Mouse (Mus musculus): Measurements from ENCODE around the gene Kif15. TPM values are rescaled to one million over a fixed set of nuclear protein-coding genes. Genes with fewer than 3 reads are reported as not detected.

Kif15 gene
- polyA plus RNA-seq, 1 experiment from 2014 or later: 13.6 TPM

DNA sequence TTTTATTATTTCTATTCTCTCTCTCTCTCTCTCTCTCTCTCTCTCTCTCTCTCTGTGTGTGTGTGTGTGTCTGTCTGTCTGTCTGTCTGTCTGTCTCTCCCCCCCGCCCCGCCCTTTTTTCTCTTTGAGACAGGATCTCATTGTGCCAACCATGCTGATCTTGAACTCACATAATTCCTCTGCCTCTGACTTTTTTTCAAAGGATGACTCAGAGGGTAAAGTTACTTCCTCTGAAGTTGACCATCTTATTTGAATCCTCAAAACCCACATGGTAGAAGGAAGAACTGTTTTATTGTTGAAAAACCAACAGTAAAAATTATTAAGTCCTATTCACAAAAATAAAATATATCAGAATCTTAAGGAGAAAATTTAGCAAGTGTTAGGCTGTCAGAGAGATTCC lies 53.9 kb downstream of the Kif15 start:
- 97% methylated on average over 2 of the region's 2 CpGs for WGBS
- no peak for ATAC-seq (ENCODE audit: low FRiP score, low TSS enrichment)
- peaks cover 15% of the 10 kb centered on the region for H3K36me3 ChIP-seq (ENCODE audit: control insufficient read depth, insufficient read depth, low read length)

DNA sequence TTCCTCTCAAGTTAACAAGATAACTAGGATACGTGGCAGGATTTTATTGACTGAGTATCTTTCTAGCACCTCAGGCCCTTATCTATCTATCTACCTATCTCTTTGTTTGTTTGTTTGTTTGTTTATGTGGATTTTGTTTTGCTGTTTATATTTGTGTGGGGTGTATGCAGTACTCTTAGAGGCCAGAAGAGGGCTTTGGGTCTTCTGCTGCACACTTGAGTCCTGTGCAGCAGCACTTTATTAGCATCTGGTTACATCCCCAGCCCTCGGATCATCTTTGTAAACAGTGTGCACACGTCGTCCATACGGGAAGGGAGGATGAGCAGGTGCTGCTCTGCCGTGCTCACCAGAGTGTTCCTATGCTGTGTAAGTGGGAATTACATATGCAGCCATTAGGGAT lies 55.2 kb downstream of the Kif15 start:
- peak; percentile 51 for DNase-seq
- Histone ChIP-seq H3K27me3 (ENCODE audit: control insufficient read depth, insufficient read depth, low read length) (no peaks in the 10 kb centered on the region), H3K27ac (replicated peaks; ENCODE audit: low read depth, low read length) (no peak overlapping the region), H3K4me2 (ENCODE audit: low read length) (no peak overlapping the region), H3K36me3 (ENCODE audit: control insufficient read depth, insufficient read depth, low read length) (peaks cover 24% of the 10 kb centered on the region), H3K9me3 (ENCODE audit: control insufficient read depth, low read length) (no peaks in the 10 kb centered on the region), H3K4me3 (replicated peaks; ENCODE audit: low read depth, low read length) (no peak overlapping the region), H3K4me1 (ENCODE audit: control insufficient read depth, insufficient read depth, low read length) (no peaks in the 10 kb centered on the region), H3K9ac (replicated peaks; ENCODE audit: low read length) (no peak overlapping the region)
- ATAC-seq (ENCODE audit: low FRiP score, low TSS enrichment): no peak
- WGBS: 80% methylated on average over 6 of the region's 6 CpGs

More for the DNA sequence above, 53.9 kb downstream of the Kif15 start:
- no peak overlapping the region for H3K4me2 ChIP-seq (ENCODE audit: low read length)
- no peak overlapping the region for H3K27ac ChIP-seq (replicated peaks; ENCODE audit: low read depth, low read length)
- H3K9ac ChIP-seq (replicated peaks; ENCODE audit: low read length): no peak overlapping the region
- H3K9me3 ChIP-seq (ENCODE audit: control insufficient read depth, low read length): no peaks in the 10 kb centered on the region
- no peaks in the 10 kb centered on the region for H3K27me3 ChIP-seq (ENCODE audit: control insufficient read depth, insufficient read depth, low read length)
- H3K4me3 ChIP-seq (replicated peaks; ENCODE audit: low read depth, low read length): no peak overlapping the region
- H3K4me1 ChIP-seq (ENCODE audit: control insufficient read depth, insufficient read depth, low read length): no peaks in the 10 kb centered on the region
- no peak for DNase-seq

DNA sequence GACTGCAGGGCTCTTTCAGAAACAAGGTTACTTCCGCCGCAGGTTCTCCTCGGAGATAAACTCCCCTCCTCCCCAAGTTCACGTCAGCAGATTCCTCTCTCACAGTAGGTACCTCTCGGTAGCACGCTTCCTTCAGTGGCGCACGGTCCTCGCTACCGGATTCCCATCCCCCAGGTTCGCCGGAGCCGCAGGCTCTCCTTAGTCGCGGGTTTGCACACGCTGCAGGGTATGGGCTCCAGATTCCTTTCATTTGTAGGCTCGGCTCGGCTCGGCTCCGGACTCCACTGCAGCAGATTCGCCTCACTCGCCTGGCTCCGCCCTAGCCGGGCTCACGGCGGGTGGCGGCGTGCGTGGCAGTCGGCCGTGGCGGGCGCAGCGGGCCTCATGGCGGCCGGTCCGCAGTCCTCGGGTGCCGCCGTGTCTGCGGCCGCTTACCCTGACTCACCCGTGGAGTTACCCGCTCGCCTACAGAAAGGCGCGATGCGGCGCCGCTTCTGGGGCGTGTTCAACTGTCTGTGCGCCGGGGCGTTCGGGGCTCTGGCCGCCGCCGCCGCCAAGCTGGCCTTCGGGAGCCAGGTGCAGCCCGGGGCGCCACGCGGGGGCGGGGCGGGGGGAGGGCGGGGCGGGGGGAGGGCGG lies 70.3 kb downstream of the Kif15 start, which contains the start of gene Tmem42:
TSS of gene Tmem42 (plus strand) at position 332 of the 637 bp plus-strand sequence.
- DNase-seq (peak; percentile 91), ATAC-seq (ENCODE audit: low FRiP score, low TSS enrichment) (peak; percentile 93)
- Histone ChIP-seq H3K27me3 (ENCODE audit: control insufficient read depth, insufficient read depth, low read length) (no peaks in the 10 kb centered on the region), H3K9ac (replicated peaks; ENCODE audit: low read length) (peak within 1 kb of the TSS; percentile 79), H3K36me3 (ENCODE audit: control insufficient read depth, insufficient read depth, low read length) (no peaks in the 10 kb centered on the region), H3K4me1 (ENCODE audit: control insufficient read depth, insufficient read depth, low read length) (peaks cover 14% of the 10 kb centered on the region), H3K9me3 (ENCODE audit: control insufficient read depth, low read length) (no peaks in the 10 kb centered on the region), H3K4me2 (ENCODE audit: low read length) (peak within 1 kb of the TSS; percentile 63), H3K4me3 (replicated peaks; ENCODE audit: low read depth, low read length) (peak within 1 kb of the TSS; percentile 71), H3K27ac (replicated peaks; ENCODE audit: low read depth, low read length) (peak within 1 kb of the TSS; percentile 95)
- under 1% methylated on average over 60 of the region's 69 CpGs for WGBS

DNA sequence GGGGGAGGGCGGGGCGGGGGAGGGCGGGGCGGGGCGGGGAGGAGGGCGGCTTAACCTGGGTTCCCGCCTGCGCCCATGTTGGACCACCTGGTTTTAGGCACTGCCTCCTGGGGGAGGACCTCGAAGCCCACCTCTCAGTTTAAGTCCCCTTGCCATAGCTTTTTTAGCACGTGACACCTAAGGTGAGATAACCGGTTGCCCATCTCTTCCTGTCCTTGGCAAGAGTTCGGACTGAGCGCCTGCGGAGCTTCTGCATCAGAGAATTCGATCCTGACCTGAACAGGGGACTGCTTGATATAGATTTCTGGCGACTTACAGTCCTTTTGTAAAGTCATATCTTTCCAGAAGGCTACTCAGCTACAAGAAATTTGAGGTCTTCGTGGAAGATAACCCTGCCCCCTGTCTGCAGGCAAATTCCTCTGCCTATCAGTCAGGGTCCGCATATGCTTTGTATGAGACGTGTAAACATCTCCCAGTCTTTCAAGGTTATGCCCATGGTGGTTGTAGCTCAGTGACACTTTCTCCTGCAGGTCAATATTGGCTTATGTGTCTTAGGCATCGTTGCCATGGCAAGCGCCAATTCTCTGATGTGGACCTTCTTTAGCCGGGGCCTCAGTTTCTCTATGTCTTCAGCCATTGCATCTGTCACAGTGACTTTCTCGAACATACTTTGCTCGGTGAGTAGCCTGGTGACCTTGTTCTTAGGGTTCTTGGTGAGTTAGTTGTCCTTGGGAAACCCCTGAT lies 71.0 kb downstream of the Kif15 start:
- H3K9ac ChIP-seq (replicated peaks; ENCODE audit: low read length): peak overlapping the region; percentile 79; the same call in 1 of the 2 replicates
- 34% methylated on average over 21 of the region's 24 CpGs for WGBS
- no peaks in the 10 kb centered on the region for H3K27me3 ChIP-seq (ENCODE audit: control insufficient read depth, insufficient read depth, low read length)
- H3K9me3 ChIP-seq (ENCODE audit: control insufficient read depth, low read length): no peaks in the 10 kb centered on the region
- H3K36me3 ChIP-seq (ENCODE audit: control insufficient read depth, insufficient read depth, low read length): no peaks in the 10 kb centered on the region
- ATAC-seq (ENCODE audit: low FRiP score, low TSS enrichment) (peak; percentile 49; the same call in 1 of the 2 replicates), DNase-seq (peak; percentile 50)
- H3K27ac ChIP-seq (replicated peaks; ENCODE audit: low read depth, low read length): peak overlapping the region; percentile 95; the same call in 1 of the 2 replicates
- H3K4me1 ChIP-seq (ENCODE audit: control insufficient read depth, insufficient read depth, low read length): peaks cover 14% of the 10 kb centered on the region
- H3K4me2 ChIP-seq (ENCODE audit: low read length): peak overlapping the region; percentile 63
- H3K4me3 ChIP-seq (replicated peaks; ENCODE audit: low read depth, low read length): peak overlapping the region; percentile 71

DNA sequence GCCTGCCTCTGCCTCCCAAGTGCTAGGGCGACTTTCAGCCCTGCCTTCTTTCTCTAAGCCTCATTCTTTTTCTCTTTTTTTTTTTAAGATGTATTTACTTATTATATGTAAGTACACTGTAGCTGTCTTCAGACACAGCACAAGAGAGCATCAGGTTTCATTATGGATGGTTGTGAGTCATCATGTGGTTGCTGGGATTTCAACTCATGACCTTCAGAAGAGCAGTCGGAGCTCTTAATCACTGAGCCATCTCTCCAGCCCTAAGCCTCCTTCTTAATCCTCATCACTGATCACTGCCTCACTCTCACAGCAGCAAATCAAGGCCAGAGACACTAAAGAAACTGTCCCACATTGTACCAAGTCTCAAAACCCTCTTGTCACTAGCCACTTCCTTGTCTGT lies 73.4 kb downstream of the Kif15 start:
- Histone ChIP-seq H3K9me3 (ENCODE audit: control insufficient read depth, low read length) (no peaks in the 10 kb centered on the region), H3K4me3 (replicated peaks; ENCODE audit: low read depth, low read length) (no peak overlapping the region), H3K27ac (replicated peaks; ENCODE audit: low read depth, low read length) (no peak overlapping the region), H3K4me2 (ENCODE audit: low read length) (no peak overlapping the region), H3K27me3 (ENCODE audit: control insufficient read depth, insufficient read depth, low read length) (no peaks in the 10 kb centered on the region), H3K9ac (replicated peaks; ENCODE audit: low read length) (no peak overlapping the region), H3K36me3 (ENCODE audit: control insufficient read depth, insufficient read depth, low read length) (no peaks in the 10 kb centered on the region), H3K4me1 (ENCODE audit: control insufficient read depth, insufficient read depth, low read length) (peaks cover 11% of the 10 kb centered on the region)
- ATAC-seq (ENCODE audit: low FRiP score, low TSS enrichment) (no peak), DNase-seq (no peak)
- 74% methylated on average over 2 of the region's 2 CpGs for WGBS

DNA sequence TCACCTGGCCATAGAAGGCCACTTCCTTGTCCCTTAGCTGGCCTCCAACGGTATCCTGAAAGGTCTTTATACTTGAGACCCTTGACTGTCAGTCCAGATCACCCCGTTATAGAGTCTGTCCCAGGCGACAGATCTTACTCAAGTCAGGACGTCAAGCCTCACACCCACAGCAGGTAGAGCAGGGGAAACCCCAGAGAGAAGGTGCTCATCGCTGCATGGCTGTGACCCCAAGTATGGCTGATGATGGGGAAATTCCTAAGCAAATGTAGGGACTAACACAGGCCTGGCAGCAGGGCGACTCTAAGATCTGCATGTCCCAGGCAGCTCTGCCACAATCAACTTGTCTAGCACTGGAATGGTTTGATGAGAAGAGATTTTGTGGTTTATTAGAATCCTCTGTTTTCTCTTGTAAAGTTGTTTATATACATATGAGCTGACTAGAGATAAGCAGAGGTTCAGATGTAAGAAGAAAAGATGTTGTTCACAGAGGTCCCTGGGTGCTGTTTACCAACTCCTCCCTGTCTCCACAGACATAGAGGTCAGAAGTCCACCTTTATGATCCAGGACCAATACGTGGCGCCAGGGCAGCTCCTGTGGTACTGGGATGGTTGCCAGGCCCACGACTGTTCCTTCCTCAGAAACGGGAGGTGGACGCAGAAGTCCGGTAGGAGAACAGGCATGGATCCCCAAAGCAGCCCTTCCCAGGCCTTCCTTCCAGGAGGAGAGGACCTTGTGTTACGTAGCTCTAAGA lies 80.8 kb downstream of the Kif15 start:
- Histone ChIP-seq H3K4me2 (ENCODE audit: low read length) (no peak overlapping the region), H3K36me3 (ENCODE audit: control insufficient read depth, insufficient read depth, low read length) (no peaks in the 10 kb centered on the region), H3K27me3 (ENCODE audit: control insufficient read depth, insufficient read depth, low read length) (no peaks in the 10 kb centered on the region), H3K4me1 (ENCODE audit: control insufficient read depth, insufficient read depth, low read length) (no peaks in the 10 kb centered on the region), H3K4me3 (replicated peaks; ENCODE audit: low read depth, low read length) (no peak overlapping the region), H3K27ac (replicated peaks; ENCODE audit: low read depth, low read length) (no peak overlapping the region), H3K9ac (replicated peaks; ENCODE audit: low read length) (no peak overlapping the region), H3K9me3 (ENCODE audit: control insufficient read depth, low read length) (no peaks in the 10 kb centered on the region)
- WGBS: 84% methylated on average over 13 of the region's 13 CpGs
- DNase-seq (no peak), ATAC-seq (ENCODE audit: low FRiP score, low TSS enrichment) (no peak)

DNA sequence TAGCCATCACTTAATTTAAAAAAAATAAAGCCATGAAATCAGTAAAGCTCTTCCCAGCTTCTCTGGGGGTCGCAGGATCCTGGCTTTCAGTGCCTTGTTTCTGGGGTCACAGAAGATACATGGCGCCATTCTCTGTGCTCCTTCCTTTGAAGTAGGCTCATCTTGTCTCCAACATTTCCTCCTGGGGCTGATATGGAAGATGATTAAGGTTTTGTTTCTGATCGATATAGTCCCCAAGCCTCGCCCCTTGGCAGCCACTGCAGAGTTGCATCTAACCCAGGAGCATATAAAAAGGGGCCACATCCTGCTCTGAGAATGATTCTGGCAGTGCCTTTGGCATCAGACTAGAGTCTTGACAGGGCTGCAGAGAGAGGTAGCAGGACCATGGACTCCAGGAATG lies 83.6 kb downstream of the Kif15 start, which contains the start of gene Tgm4:
TSS of gene Tgm4 (plus strand) at position 301 of the 400 bp plus-strand sequence.
- Histone ChIP-seq H3K9ac (replicated peaks; ENCODE audit: low read length) (no peak within 1 kb of the TSS), H3K9me3 (ENCODE audit: control insufficient read depth, low read length) (no peaks in the 10 kb centered on the region)
- DNase-seq: no peak

DNA sequence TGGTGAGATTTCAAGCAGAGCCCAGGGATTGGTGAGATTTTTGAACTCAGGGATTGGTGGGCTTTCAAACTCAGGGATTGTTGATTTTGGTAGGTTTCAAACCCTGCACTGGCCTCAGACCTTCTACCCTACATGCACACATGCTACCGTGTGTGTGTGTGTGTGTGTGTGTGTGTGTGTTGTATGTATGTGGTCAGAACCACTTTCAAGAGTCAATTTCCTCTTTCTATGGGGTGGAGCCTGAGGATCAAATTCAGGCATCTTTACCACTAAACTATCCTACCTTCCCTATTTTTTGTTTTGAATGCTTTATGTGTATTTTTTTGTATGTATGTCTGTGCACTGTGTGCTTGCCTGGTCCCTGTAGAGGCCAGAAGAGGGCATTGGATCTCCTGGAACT lies 96.8 kb downstream of the Kif15 start:
- no peaks in the 10 kb centered on the region for H3K36me3 ChIP-seq (ENCODE audit: control insufficient read depth, insufficient read depth, low read length)
- no peak overlapping the region for H3K4me2 ChIP-seq (ENCODE audit: low read length)
- no peak overlapping the region for H3K9ac ChIP-seq (replicated peaks; ENCODE audit: low read length)
- H3K9me3 ChIP-seq (ENCODE audit: control insufficient read depth, low read length): no peaks in the 10 kb centered on the region
- WGBS: 100% methylated on average over 1 of the region's 1 CpGs
- DNase-seq (no peak), ATAC-seq (ENCODE audit: low FRiP score, low TSS enrichment) (no peak)
- H3K4me3 ChIP-seq (replicated peaks; ENCODE audit: low read depth, low read length): no peak overlapping the region
- no peaks in the 10 kb centered on the region for H3K27me3 ChIP-seq (ENCODE audit: control insufficient read depth, insufficient read depth, low read length)
- H3K27ac ChIP-seq (replicated peaks; ENCODE audit: low read depth, low read length): no peak overlapping the region
- no peaks in the 10 kb centered on the region for H3K4me1 ChIP-seq (ENCODE audit: control insufficient read depth, insufficient read depth, low read length)

More for the DNA sequence above, 83.6 kb downstream of the Kif15 start, which contains the start of gene Tgm4:
- no peak for ATAC-seq (ENCODE audit: low FRiP score, low TSS enrichment)
- H3K4me1 ChIP-seq (ENCODE audit: control insufficient read depth, insufficient read depth, low read length): no peaks in the 10 kb centered on the region
- no peak within 1 kb of the TSS for H3K4me2 ChIP-seq (ENCODE audit: low read length)
- no peak within 1 kb of the TSS for H3K4me3 ChIP-seq (replicated peaks; ENCODE audit: low read depth, low read length)
- H3K36me3 ChIP-seq (ENCODE audit: control insufficient read depth, insufficient read depth, low read length): no peaks in the 10 kb centered on the region
- no peaks in the 10 kb centered on the region for H3K27me3 ChIP-seq (ENCODE audit: control insufficient read depth, insufficient read depth, low read length)
- 85% methylated on average over 4 of the region's 4 CpGs for WGBS
- no peak within 1 kb of the TSS for H3K27ac ChIP-seq (replicated peaks; ENCODE audit: low read depth, low read length)

All from midbrain, embryonic 14.5 days (tissue).